Mouse (Mus musculus) left cerebral cortex, postnatal 4 days (tissue): ENCODE measurements around the gene Spon1. TPM values are rescaled to one million over a fixed set of nuclear protein-coding genes. Genes with fewer than 3 reads are reported as not detected.

Experiments
- DNase-seq: peaks from one replicate; pipeline ENCODE4 v3.0.0-alpha.2; 2022
- intact Hi-C: fragments of 180-260 bp; cut with DNase I; formaldehyde crosslinking; loops from one replicate; pipeline ENCODE4 v1.15.1; 2025
- total RNA-seq, 2 experiments: library from RNA; stranded (reverse); gene quantifications; 2 replicates each; pipeline ENCODE4 v1.2.3; 2021

Gene Spon1
- total RNA-seq, 2 experiments from 2014 or later = 35.7 to 38.3 TPM

GRCm38 (mm10) chr7:113774039-113774438 lies 8.2 kb downstream of the Spon1 start:
- peak; percentile 63 for DNase-seq
- intact Hi-C loops = no loop called here

- DNase-seq = no peak
- intact Hi-C loops = no loop called here
These were observed 9.1 kb downstream of the Spon1 start for GRCm38 (mm10) chr7:113774906-113775305.

- DNase-seq = no peak
These were observed 12.7 kb downstream of the Spon1 start for GRCm38 (mm10) chr7:113778546-113778945.

GRCm38 (mm10) chr7:113780286-113780685 lies 14.5 kb downstream of the Spon1 start:
- intact Hi-C loops = no loop called here
- no peak for DNase-seq

More at GRCm38 (mm10) chr7:113778546-113778945, 12.7 kb downstream of the Spon1 start:
- intact Hi-C loops = no loop called here

GRCm38 (mm10) chr7:113791991-113792390 lies 26.2 kb downstream of the Spon1 start:
- DNase-seq = peak; percentile 35
- intact Hi-C loops = no loop called here

- intact Hi-C loops = no loop called here
These were observed 27.1 kb downstream of the Spon1 start for GRCm38 (mm10) chr7:113792871-113793270.

GRCm38 (mm10) chr7:113795209-113795608 lies 29.4 kb downstream of the Spon1 start:
- intact Hi-C loops = no loop called here
- DNase-seq = no peak

More at GRCm38 (mm10) chr7:113792871-113793270, 27.1 kb downstream of the Spon1 start:
- no peak for DNase-seq

- intact Hi-C loops = no loop called here
- no peak for DNase-seq
These were observed 31.3 kb downstream of the Spon1 start for GRCm38 (mm10) chr7:113797134-113797533.

GRCm38 (mm10) chr7:113798605-113799255 lies 32.9 kb downstream of the Spon1 start:
- DNase-seq = peak; percentile 15
- intact Hi-C loops = no loop called here

GRCm38 (mm10) chr7:113809781-113810180 lies 44.0 kb downstream of the Spon1 start:
- DNase-seq = no peak
- intact Hi-C loops = no loop called here

- intact Hi-C loops = no loop called here
- no peak for DNase-seq
These were observed 45.8 kb downstream of the Spon1 start for GRCm38 (mm10) chr7:113811376-113812158.

- DNase-seq = no peak
- intact Hi-C loops = no loop called here
These were observed 48.4 kb downstream of the Spon1 start for GRCm38 (mm10) chr7:113814101-113814779.

- intact Hi-C loops = no loop called here
- no peak for DNase-seq
These were observed 49.9 kb downstream of the Spon1 start for GRCm38 (mm10) chr7:113815726-113816125.

- intact Hi-C loops = no loop called here
- peak; percentile 31 for DNase-seq
These were observed 51.1 kb downstream of the Spon1 start for GRCm38 (mm10) chr7:113816827-113817334.

GRCm38 (mm10) chr7:113818116-113818515 lies 52.3 kb downstream of the Spon1 start:
- DNase-seq = peak; percentile 17
- intact Hi-C loops = no loop called here

- DNase-seq = peak; percentile 74
- intact Hi-C loops = no loop called here
These were observed 54.4 kb downstream of the Spon1 start for GRCm38 (mm10) chr7:113820213-113820612.

- DNase-seq = no peak
- intact Hi-C loops = no loop called here
These were observed 57.2 kb downstream of the Spon1 start for GRCm38 (mm10) chr7:113823026-113823425.

- intact Hi-C loops = no loop called here
- no peak for DNase-seq
These were observed 58.9 kb downstream of the Spon1 start for GRCm38 (mm10) chr7:113824651-113825050.

- intact Hi-C loops = no loop called here
- DNase-seq = no peak
These were observed 59.9 kb downstream of the Spon1 start for GRCm38 (mm10) chr7:113825498-113826205.

GRCm38 (mm10) chr7:113826510-113826909 lies 60.7 kb downstream of the Spon1 start:
- DNase-seq = no peak
- intact Hi-C loops = no loop called here
